Mouse (Mus musculus): ENCODE measurements around the gene Hba-x.
A peak's percentile ranks its signal among the peaks of the same experiment; 100 is the strongest.
"Not testable (repeated sequence)": the region's sequence is repeated elsewhere in the genome, so short reads cannot be mapped to it uniquely, and the experiment has no call there.

Hba-x gene

GRCm38 (mm10) chr11:32250880-32251763 is 25.1 kb upstream of the Hba-x start:
- peak; percentile 41 to 55 for DNase-seq (ENCODE audit: low spot score in 2 of 2)

- no peak for DNase-seq (ENCODE audit: low spot score in 2 of 2)
Measured at GRCm38 (mm10) chr11:32253121-32253520, 23.1 kb upstream of the Hba-x start.

GRCm38 (mm10) chr11:32256146-32256545 is 20.1 kb upstream of the Hba-x start:
- DNase-seq (ENCODE audit: low spot score in 2 of 2), result no peak

- no peak for DNase-seq (ENCODE audit: low spot score in 2 of 2)
Measured at GRCm38 (mm10) chr11:32256566-32256965, 19.6 kb upstream of the Hba-x start.

GRCm38 (mm10) chr11:32262674-32263415 is 13.4 kb upstream of the Hba-x start:
- DNase-seq (ENCODE audit: low spot score in 2 of 2), result no peak

GRCm38 (mm10) chr11:32265117-32265738 is 11.0 kb upstream of the Hba-x start:
- DNase-seq (ENCODE audit: low spot score in 2 of 2), result no peak

GRCm38 (mm10) chr11:32266194-32266593 is 10.0 kb upstream of the Hba-x start:
- no peak for DNase-seq (ENCODE audit: low spot score in 2 of 2)

- no peak for DNase-seq (ENCODE audit: low spot score in 2 of 2)
Measured at GRCm38 (mm10) chr11:32266776-32267175, 9.4 kb upstream of the Hba-x start.

GRCm38 (mm10) chr11:32267188-32267884 is 8.9 kb upstream of the Hba-x start, which contains the start of gene Nprl3:
TSS of gene Nprl3 (minus strand) at chr11:32267707.
- peak; percentile 92 to 94 for DNase-seq (ENCODE audit: low spot score in 2 of 2)

- DNase-seq (ENCODE audit: low spot score in 2 of 2), result no peak
Measured at GRCm38 (mm10) chr11:32267964-32268363, 8.2 kb upstream of the Hba-x start.

GRCm38 (mm10) chr11:32268952-32269351 is 7.2 kb upstream of the Hba-x start:
- DNase-seq (ENCODE audit: low spot score in 2 of 2), result peak in 1 of 2 experiments; percentile 44

GRCm38 (mm10) chr11:32271178-32271577 is 5.0 kb upstream of the Hba-x start:
- no peak for DNase-seq (ENCODE audit: low spot score in 2 of 2)

- no peak for DNase-seq (ENCODE audit: low spot score in 2 of 2)
Measured at GRCm38 (mm10) chr11:32277736-32278457, 1.7 kb downstream of the Hba-x start.

- no peak for DNase-seq (ENCODE audit: low spot score in 2 of 2)
Measured at GRCm38 (mm10) chr11:32278458-32278957, 2.3 kb downstream of the Hba-x start.

GRCm38 (mm10) chr11:32280646-32281045 is 4.4 kb downstream of the Hba-x start:
- no peak for DNase-seq (ENCODE audit: low spot score in 2 of 2)

GRCm38 (mm10) chr11:32281416-32282144 is 5.4 kb downstream of the Hba-x start:
- DNase-seq (ENCODE audit: low spot score in 2 of 2), result no peak

- DNase-seq (ENCODE audit: low spot score in 2 of 2), result not testable (repeated sequence)
Measured at GRCm38 (mm10) chr11:32283091-32283777, 7.0 kb downstream of the Hba-x start, which contains the start of gene Hba-a1. TSS of gene Hba-a1 (plus strand) at chr11:32283511.

- not testable (repeated sequence) for DNase-seq (ENCODE audit: low spot score in 2 of 2)
Measured at GRCm38 (mm10) chr11:32284582-32284981, 8.4 kb downstream of the Hba-x start.

GRCm38 (mm10) chr11:32285031-32285775 is 9.0 kb downstream of the Hba-x start:
- DNase-seq (ENCODE audit: low spot score in 2 of 2), result peak; percentile 59 to 69

Data from spleen, postnatal 14 days (tissue).